Mouse (Mus musculus): ENCODE data around the gene Olfr460. TPM values are rescaled to one million over a fixed set of nuclear protein-coding genes. Genes with fewer than 3 reads are reported as not detected.
"Not testable (repeated sequence)": the region's sequence is repeated elsewhere in the genome, so short reads cannot be mapped to it uniquely, and the experiment has no call there.

Gene Olfr460
- polyA plus RNA-seq, 1 experiment from 2014 or later = not detected

- H3K4me2 ChIP-seq (ENCODE audit: low read length); DNase-seq (ENCODE audit: low spot score); H3K4me3 ChIP-seq (ENCODE audit: low read depth, low read length); H3K36me3 ChIP-seq (ENCODE audit: control insufficient read depth, insufficient read depth, low read length); H3K9me3 ChIP-seq (ENCODE audit: control insufficient read depth, low read length); H3K27me3 ChIP-seq (replicated peaks; ENCODE audit: control insufficient read depth, insufficient read depth, low read length); ATAC-seq (replicated peaks; ENCODE audit: low FRiP score, low TSS enrichment, low read depth); H3K9ac ChIP-seq (ENCODE audit: low read length); H3K4me1 ChIP-seq (replicated peaks; ENCODE audit: control insufficient read depth, insufficient read depth, low read length); H3K27ac ChIP-seq (ENCODE audit: low read depth): not testable (repeated sequence)
- WGBS = 33% methylated on average over 4 of the region's 4 CpGs
Observed at GRCm38 (mm10) chr6:40598546-40598945, 29.3 kb downstream of the Olfr460 start.

- Histone ChIP-seq H3K4me2 (ENCODE audit: low read length) (no peak overlapping the region), H3K36me3 (ENCODE audit: control insufficient read depth, insufficient read depth, low read length) (no peaks in the 10 kb centered on the region), H3K4me1 (replicated peaks; ENCODE audit: control insufficient read depth, insufficient read depth, low read length) (no peaks in the 10 kb centered on the region), H3K27ac (ENCODE audit: low read depth) (no peak overlapping the region), H3K9ac (ENCODE audit: low read length) (no peak overlapping the region), H3K4me3 (ENCODE audit: low read depth, low read length) (no peak overlapping the region), H3K27me3 (replicated peaks; ENCODE audit: control insufficient read depth, insufficient read depth, low read length) (no peaks in the 10 kb centered on the region), H3K9me3 (ENCODE audit: control insufficient read depth, low read length) (no peaks in the 10 kb centered on the region)
- ATAC-seq (replicated peaks; ENCODE audit: low FRiP score, low TSS enrichment, low read depth) (no peak), DNase-seq (ENCODE audit: low spot score) (no peak)
Observed at GRCm38 (mm10) chr6:40607431-40607830, 38.1 kb downstream of the Olfr460 start.

GRCm38 (mm10) chr6:40610244-40610643 is 41.0 kb downstream of the Olfr460 start:
- no peaks in the 10 kb centered on the region for H3K9me3 ChIP-seq (ENCODE audit: control insufficient read depth, low read length)
- no peak overlapping the region for H3K4me2 ChIP-seq (ENCODE audit: low read length)
- 83% methylated on average over 8 of the region's 8 CpGs for WGBS
- ATAC-seq (replicated peaks; ENCODE audit: low FRiP score, low TSS enrichment, low read depth) (no peak), DNase-seq (ENCODE audit: low spot score) (no peak)
- H3K4me1 ChIP-seq (replicated peaks; ENCODE audit: control insufficient read depth, insufficient read depth, low read length) = no peaks in the 10 kb centered on the region
- no peak overlapping the region for H3K4me3 ChIP-seq (ENCODE audit: low read depth, low read length)
- H3K36me3 ChIP-seq (ENCODE audit: control insufficient read depth, insufficient read depth, low read length) = no peaks in the 10 kb centered on the region
- no peak overlapping the region for H3K27ac ChIP-seq (ENCODE audit: low read depth)
- H3K9ac ChIP-seq (ENCODE audit: low read length) = no peak overlapping the region
- no peaks in the 10 kb centered on the region for H3K27me3 ChIP-seq (replicated peaks; ENCODE audit: control insufficient read depth, insufficient read depth, low read length)

GRCm38 (mm10) chr6:40613260-40613852 is 44.1 kb downstream of the Olfr460 start, which contains the start of gene Tas2r138:
Tas2r138 (minus strand) TSS chr6:40613310.
- Histone ChIP-seq H3K4me3 (ENCODE audit: low read depth, low read length) (no peak within 1 kb of the TSS), H3K27ac (ENCODE audit: low read depth) (no peak within 1 kb of the TSS), H3K4me1 (replicated peaks; ENCODE audit: control insufficient read depth, insufficient read depth, low read length) (no peaks in the 10 kb centered on the region), H3K9ac (ENCODE audit: low read length) (no peak within 1 kb of the TSS), H3K9me3 (ENCODE audit: control insufficient read depth, low read length) (no peaks in the 10 kb centered on the region), H3K36me3 (ENCODE audit: control insufficient read depth, insufficient read depth, low read length) (no peaks in the 10 kb centered on the region), H3K27me3 (replicated peaks; ENCODE audit: control insufficient read depth, insufficient read depth, low read length) (no peaks in the 10 kb centered on the region), H3K4me2 (ENCODE audit: low read length) (no peak within 1 kb of the TSS)
- DNase-seq (ENCODE audit: low spot score) (no peak), ATAC-seq (replicated peaks; ENCODE audit: low FRiP score, low TSS enrichment, low read depth) (no peak)
- WGBS = 89% methylated on average over 4 of the region's 4 CpGs

GRCm38 (mm10) chr6:40617965-40618364 is 48.7 kb downstream of the Olfr460 start:
- no peak overlapping the region for H3K27ac ChIP-seq (ENCODE audit: low read depth)
- no peaks in the 10 kb centered on the region for H3K4me1 ChIP-seq (replicated peaks; ENCODE audit: control insufficient read depth, insufficient read depth, low read length)
- no peak overlapping the region for H3K9ac ChIP-seq (ENCODE audit: low read length)
- H3K4me2 ChIP-seq (ENCODE audit: low read length) = no peak overlapping the region
- DNase-seq (ENCODE audit: low spot score) = peak; percentile 83
- ATAC-seq (replicated peaks; ENCODE audit: low FRiP score, low TSS enrichment, low read depth) = 0 out of 2 replicates have a peak, but pooled peaks have one; percentile 72
- H3K9me3 ChIP-seq (ENCODE audit: control insufficient read depth, low read length) = no peaks in the 10 kb centered on the region
- H3K27me3 ChIP-seq (replicated peaks; ENCODE audit: control insufficient read depth, insufficient read depth, low read length) = no peaks in the 10 kb centered on the region
- WGBS = 16% methylated on average over 2 of the region's 2 CpGs
- no peaks in the 10 kb centered on the region for H3K36me3 ChIP-seq (ENCODE audit: control insufficient read depth, insufficient read depth, low read length)
- H3K4me3 ChIP-seq (ENCODE audit: low read depth, low read length) = no peak overlapping the region

Other genes with a start within 250 kb of the Olfr460 start
- gene Agk, start 244.3 kb upstream of the Olfr460 start, polyA plus RNA-seq (2014; fragmentation: Nextera tagmentation; extraction: Ambion mirVana) = 41.4 and 46.7 TPM in 2 replicates
- gene E330009J07Rik, start 133.4 kb upstream of the Olfr460 start, polyA plus RNA-seq (2014; fragmentation: Nextera tagmentation; extraction: Ambion mirVana) = 10.1 and 10.3 TPM in 2 replicates
- not detected in 2 replicates for gene Wee2, start 130.4 kb upstream of the Olfr460 start, polyA plus RNA-seq (2014; fragmentation: Nextera tagmentation; extraction: Ambion mirVana)
- gene Ssbp1, start 98.1 kb upstream of the Olfr460 start, polyA plus RNA-seq (2014; fragmentation: Nextera tagmentation; extraction: Ambion mirVana) = 152 and 163 TPM in 2 replicates
- gene Tas2r137, start 78.3 kb upstream of the Olfr460 start, polyA plus RNA-seq (2014; fragmentation: Nextera tagmentation; extraction: Ambion mirVana) = not detected in 2 replicates
- not detected in 2 replicates for gene Tas2r108, start 76.0 kb upstream of the Olfr460 start, polyA plus RNA-seq (2014; fragmentation: Nextera tagmentation; extraction: Ambion mirVana)
- not detected in 2 replicates for gene Prss37, start 50.0 kb upstream of the Olfr460 start, polyA plus RNA-seq (2014; fragmentation: Nextera tagmentation; extraction: Ambion mirVana)
- not detected in 2 replicates for gene Olfr461, start 14.4 kb upstream of the Olfr460 start, polyA plus RNA-seq (2014; fragmentation: Nextera tagmentation; extraction: Ambion mirVana)
- gene Clec5a, start 16.3 kb downstream of the Olfr460 start, polyA plus RNA-seq (2014; fragmentation: Nextera tagmentation; extraction: Ambion mirVana) = 1.0 and 1.1 TPM in 2 replicates
- gene Tas2r138, start 43.8 kb downstream of the Olfr460 start, polyA plus RNA-seq (2014; fragmentation: Nextera tagmentation; extraction: Ambion mirVana) = not detected in 2 replicates
- gene Mgam, start 59.3 kb downstream of the Olfr460 start, polyA plus RNA-seq (2014; fragmentation: Nextera tagmentation; extraction: Ambion mirVana) = 37.0 and 42.3 TPM in 2 replicates